Mouse (Mus musculus): ENCODE measurements around the gene Armh2.

- no peak for TF ChIP-seq POLR2A (IDR thresholded peaks at IDR 0.05; ENCODE audit: insufficient read length, low read depth)
- no peak for TF ChIP-seq POLR2AphosphoS2 (IDR thresholded peaks at IDR 0.05; ENCODE audit: insufficient read length, low read depth)
- no peak for TF ChIP-seq TCF12 (IDR thresholded peaks at IDR 0.05; ENCODE audit: insufficient read depth, poor library complexity, severe bottlenecking)
- no peak for TF ChIP-seq CEBPB (IDR thresholded peaks at IDR 0.05; ENCODE audit: insufficient read depth, poor library complexity, severe bottlenecking)
- no peak for TF ChIP-seq USF1 (IDR thresholded peaks at IDR 0.05; ENCODE audit: low read depth)
- TF ChIP-seq MAX (IDR thresholded peaks at IDR 0.05; ENCODE audit: low read depth): no peak
- TF ChIP-seq REST (IDR thresholded peaks at IDR 0.05; ENCODE audit: insufficient read depth, insufficient read length): no peak
- no peak for TF ChIP-seq MYOG (IDR thresholded peaks at IDR 0.05; ENCODE audit: control insufficient read depth in 1 of 3, insufficient read depth in 1 of 3, insufficient read length in 2 of 3, low read depth in 2 of 3)
- no peak for TF ChIP-seq TCF3 (IDR thresholded peaks at IDR 0.05; ENCODE audit: insufficient read length, low read depth)
- TF ChIP-seq E2F4 (IDR thresholded peaks at IDR 0.05; ENCODE audit: insufficient read depth): no peak
Measured at GRCm38 (mm10) chr13:24760351-24760870, 19.4 kb downstream of the Armh2 start.
